Mouse (Mus musculus): ENCODE results near the gene Dnaja3.

Dnaja3 gene

DNA sequence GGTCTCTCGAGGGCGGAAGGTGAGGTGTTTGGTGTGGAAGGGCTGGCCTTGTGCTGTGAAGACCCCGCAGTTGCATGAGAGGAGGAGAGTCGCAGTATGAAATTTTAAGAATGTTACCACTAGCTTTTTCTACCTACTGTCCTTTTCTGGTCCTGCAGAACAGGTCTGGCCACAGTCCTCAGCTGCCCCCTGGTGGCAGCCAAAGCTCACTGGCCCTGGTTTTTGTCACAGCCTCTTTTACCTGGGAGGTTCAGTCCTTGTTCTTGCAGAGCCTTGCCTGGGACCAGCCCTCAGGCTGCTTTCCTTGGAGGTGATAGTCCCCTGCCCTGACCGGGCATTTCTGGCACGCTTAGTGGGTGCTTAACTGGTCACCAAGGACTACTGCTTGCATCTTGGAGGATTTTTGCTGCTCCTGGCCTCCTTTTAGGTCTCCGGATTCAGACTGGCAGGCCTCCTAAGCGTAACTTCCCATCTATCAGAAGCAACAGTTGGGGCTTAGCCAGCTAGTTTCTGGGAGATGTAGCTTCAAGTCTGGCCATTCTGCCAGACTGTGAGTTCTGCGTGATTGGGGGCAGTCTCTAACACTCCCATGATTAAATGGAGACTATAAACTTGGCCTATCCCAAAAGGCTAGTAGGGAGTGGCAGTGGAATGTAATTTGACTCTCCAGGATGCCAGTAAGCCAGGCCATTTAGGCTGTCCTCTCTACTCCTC is 31.8 kb upstream of the Dnaja3 start:
- in situ Hi-C loops (cut with MboI): no loop called here

GRCm38 (mm10) chr16:4608532-4609059 is 31.2 kb upstream of the Dnaja3 start:
- in situ Hi-C loops (cut with MboI): no loop called here

DNA sequence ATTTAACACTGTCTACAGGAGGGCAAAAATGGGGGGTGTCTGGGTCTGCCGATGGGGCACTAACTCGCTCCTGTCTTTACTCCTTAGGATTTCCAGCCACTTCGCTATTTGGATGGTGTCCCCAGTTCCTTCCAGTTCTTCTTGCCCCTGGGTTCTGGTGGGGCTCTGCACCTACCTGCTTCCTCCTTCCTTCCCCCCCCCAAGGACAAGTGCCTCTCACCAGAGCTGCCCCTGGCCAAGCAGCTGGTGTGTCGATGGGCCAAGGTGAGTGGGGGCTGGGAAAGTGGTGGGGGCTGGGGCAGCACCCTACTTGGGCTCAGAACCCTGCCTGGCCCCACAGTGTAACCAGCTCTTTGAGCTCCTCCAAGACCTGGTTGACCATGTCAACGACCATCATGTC is 28.6 kb upstream of the Dnaja3 start:
- in situ Hi-C loops (cut with MboI): loop anchor here (5.0 to 10.0 kb wide), 2 partner anchors 39 to 116 kb away; no protein-coding TSS in a partner anchor

DNA sequence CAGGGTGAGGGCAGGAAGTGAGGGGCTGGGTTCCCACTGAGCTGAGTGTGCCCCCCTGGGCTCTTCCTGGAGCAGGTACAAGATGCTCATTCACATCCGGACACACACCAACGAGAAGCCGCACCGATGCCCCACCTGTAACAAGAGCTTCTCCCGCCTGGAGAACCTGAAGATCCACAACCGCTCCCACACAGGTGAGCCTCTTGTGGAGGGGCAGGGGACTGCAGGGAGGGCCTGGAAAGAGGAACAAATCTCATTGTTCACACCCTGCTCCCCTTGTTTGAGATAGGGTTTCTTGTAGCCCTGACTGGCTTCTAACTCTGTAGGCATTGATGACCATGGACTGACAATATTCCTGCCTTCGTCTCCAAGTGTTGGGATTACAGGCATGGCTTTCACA is 28.1 kb upstream of the Dnaja3 start:
- in situ Hi-C loops (cut with MboI): loop anchor here (5.0 to 10.0 kb wide), 2 partner anchors 39 to 117 kb away; no protein-coding TSS in a partner anchor

GRCm38 (mm10) chr16:4613736-4614135 is 26.1 kb upstream of the Dnaja3 start:
- in situ Hi-C loops (cut with MboI): loop anchor here (5.0 to 10.0 kb wide), 2 partner anchors 41 to 119 kb away; no protein-coding TSS in a partner anchor

- in situ Hi-C loops (cut with MboI): loop anchor here (5.0 to 10.0 kb wide), 2 partner anchors 42 to 120 kb away; no protein-coding TSS in a partner anchor
Observed at GRCm38 (mm10) chr16:4614639-4615038, 25.1 kb upstream of the Dnaja3 start.

DNA sequence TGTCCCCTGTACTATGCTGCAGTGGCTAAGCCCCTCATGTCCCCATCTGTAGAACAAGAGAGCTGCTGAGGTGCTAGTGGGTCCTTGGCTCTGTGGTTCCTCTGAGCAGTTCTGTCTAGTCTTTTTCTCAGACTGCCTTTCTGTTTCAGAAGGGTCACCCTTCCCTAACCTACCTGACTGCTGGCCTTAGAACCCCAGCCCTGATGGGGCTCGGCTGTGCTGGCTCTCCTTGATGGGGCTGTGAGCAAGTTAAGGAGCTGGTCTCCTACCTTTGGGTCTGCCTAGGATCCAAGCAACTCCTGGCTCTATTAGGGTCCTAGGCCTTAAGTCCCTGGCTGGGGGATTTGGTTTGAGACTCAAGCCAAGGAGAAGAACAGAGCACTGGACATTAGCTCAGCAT is 24.5 kb upstream of the Dnaja3 start:
- in situ Hi-C loops (cut with MboI): loop anchor here (10.0 kb wide), 1 partner anchor 120 kb away; no protein-coding TSS in a partner anchor

- in situ Hi-C loops (cut with MboI): loop anchor here (10.0 kb wide), 1 partner anchor 122 kb away; no protein-coding TSS in a partner anchor
Observed at GRCm38 (mm10) chr16:4616829-4617228, 23.0 kb upstream of the Dnaja3 start.

DNA sequence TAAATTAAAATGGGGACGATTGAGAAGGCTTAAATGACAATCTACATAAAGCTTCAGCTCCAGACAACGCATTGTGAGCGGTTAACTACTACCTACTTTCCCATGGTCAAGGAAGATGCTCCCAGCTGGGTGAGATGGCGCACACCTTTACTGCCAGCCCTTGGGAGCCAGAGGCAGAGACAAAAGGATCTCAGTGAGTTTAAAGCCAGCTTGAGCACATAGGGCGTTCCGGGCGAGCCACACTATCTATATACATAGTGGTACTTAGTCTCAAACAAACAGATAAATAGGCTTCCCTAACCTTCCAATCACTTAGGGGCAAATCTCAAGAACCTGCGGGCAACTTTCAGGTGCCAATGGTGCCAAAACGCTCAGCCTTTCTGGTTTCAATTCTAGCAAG is 15.7 kb upstream of the Dnaja3 start:
- in situ Hi-C loops (cut with MboI): no loop called here

GRCm38 (mm10) chr16:4624481-4625110 is 15.2 kb upstream of the Dnaja3 start, which contains the start of gene Pam16:
Gene Pam16 (minus strand): TSS chr16:4624988.
- in situ Hi-C loops (cut with MboI): no loop called here

DNA sequence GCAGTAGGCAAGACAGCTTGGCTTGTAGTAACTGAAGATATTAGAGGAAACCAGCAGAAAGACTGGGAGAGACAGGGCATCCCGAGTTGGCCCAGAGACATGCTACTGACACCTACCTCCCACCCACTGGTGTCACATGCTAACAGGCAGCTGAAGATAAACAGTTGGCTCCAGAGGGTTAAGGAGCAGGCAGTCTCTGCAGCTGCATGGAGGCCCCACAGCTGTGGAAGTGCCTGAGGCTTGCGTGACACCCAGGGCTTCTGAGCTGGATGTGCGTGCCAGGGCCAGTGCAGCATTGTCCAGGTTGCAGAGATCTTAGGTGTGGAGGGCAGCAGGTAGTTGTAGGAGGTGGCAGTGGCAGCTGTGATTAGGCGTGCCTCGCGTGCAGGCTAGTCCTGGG is 12.7 kb upstream of the Dnaja3 start:
- in situ Hi-C loops (cut with MboI): no loop called here

DNA sequence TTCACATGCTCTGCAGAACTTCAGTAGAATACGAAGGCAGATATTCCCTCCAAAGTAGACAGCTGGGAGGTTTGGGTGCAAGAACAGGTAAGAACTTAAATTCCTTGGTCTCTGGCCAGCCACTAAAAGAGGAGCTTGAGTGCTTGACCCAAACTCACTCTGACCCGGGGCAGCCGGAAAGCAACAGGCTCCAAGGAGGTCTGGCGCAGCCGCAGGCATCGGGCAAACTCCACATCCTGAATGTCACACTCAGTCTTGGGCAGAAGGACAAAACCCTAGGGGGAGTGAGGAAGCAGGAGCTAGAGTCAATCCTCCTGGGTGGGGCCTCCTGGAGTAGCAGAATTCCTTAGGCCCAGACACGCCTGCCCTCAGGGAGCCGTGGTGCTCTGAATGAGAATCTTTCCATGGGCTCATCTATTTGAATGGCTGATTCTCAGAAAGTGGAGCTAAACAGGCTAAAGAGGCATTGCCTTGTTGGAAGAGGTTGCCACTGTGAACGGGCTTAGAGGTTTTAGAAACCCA is 10.8 kb upstream of the Dnaja3 start:
- in situ Hi-C loops (cut with MboI): no loop called here

DNA sequence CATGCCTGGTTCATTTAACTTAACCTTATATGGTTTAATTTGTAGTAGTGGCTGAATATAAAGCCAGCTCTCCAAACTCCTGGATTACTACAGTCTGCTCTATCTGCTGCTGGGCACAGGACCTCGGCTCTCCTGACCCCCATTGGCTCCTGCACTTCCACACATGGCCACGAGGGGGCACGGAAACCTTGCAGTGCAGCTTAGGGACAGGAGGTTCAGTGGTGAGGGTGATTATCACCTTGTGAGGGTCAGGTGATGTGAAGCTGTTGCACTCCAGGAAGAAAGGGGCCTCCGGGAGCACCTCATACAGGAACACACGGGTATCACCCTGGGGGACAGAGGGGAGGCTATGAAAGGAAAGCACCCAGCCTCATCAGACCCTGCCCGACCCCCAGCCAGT is 9.8 kb upstream of the Dnaja3 start:
- in situ Hi-C loops (cut with MboI): no loop called here

DNA sequence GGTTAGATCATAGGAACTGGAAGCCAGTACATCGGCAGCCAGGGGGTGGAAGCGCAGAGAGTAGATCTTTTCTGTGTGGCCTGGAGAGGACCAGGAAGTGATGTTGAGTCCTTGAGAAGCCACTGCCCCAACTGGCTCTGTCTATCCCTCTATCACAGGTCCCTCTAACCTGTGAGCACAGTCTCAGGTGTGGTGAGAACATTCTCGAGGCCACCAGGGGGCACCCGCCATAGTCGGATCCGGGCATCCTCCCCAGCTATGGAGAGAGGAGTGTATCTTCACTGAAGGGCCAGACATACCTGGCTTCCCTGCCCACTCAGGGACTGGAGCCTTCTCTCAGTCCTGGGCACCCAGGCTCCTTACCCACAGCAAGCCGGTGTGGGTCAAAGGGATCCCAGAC is 7.7 kb upstream of the Dnaja3 start:
- in situ Hi-C loops (cut with MboI): no loop called here

- in situ Hi-C loops (cut with MboI): no loop called here
Observed at GRCm38 (mm10) chr16:4633661-4634060, 6.1 kb upstream of the Dnaja3 start.

- in situ Hi-C loops (cut with MboI): no loop called here
Observed at GRCm38 (mm10) chr16:4634681-4635080, 5.1 kb upstream of the Dnaja3 start.

DNA sequence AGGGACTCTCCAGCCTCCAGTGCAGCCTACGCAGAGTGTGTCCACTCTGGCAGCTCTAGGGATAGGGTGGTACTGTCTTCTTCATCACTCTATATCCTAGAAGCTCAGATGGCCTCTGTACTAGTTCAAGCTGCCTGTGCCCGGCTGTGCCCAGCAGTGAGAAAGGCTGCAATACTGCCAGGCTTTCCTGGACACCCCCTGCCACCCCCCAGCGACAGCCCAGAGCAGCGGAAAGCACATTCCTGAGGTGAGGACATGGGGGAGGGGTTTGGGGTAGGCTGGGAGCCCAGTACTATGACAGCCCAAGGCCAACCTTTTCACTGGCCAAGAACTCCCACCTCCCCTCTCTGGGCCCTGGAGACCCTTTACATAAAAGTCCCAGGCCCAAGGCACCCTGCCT is 4.0 kb upstream of the Dnaja3 start:
- in situ Hi-C loops (cut with MboI): no loop called here

DNA sequence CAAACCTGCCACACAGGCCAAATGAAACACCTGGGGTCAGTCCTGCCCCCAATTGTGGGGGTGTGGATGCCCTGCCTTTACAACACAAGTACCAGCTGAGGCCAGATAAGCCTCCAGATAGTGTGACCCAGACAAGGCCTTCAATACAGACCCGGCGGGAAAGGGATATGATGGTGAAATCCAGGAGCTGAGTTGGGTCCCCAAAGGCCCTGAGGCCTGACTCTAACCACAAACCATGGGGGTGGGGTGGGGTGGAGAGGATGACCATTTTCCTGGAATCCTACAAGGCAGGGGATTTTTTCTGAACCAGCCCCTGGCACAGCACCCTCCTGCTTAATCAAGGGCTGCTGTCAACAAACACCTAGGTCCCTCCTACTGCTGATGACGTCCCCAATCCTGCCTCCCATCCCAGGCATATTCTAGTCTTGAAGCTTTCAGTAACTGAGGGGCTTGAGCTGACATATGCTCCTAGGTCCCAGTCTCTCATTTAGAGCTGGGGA is 848 bp upstream of the Dnaja3 start:
- in situ Hi-C loops (cut with MboI): no loop called here

DNA sequence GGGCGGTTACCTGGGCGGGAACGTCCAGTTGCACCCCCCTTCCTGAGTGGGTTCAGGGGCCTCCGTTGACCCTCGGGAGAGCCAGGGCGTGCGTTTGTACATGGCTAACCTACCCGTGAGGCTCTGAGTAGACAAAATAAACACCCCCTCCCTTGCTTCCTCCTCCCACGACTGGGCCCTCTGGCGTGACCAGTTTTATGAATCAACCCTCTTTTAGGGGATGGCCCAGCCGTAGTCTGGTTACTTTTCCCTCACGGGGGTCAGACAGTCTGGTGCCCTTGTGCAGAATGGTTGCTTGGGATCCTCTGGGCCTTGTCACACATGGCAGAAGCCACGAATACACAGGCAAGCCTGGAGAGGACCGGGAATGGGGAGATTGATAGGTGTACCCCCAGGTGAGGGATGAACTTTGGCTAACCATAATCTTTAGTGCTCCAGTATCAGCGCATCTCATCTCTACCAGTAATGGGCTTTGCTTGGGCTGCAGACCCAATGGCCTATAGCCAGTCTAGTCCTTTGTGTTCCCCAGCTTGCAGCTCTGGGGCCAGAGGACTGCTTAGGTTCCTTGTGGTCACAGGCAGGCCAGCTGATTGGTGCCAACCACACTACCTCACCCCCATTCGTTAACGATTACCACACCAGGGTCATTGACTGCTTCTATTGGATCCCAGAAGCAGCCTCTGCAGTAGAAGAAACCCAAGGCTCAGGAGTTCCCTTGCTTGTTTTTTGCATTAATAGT is 647 bp downstream of the Dnaja3 start:
- in situ Hi-C loops (cut with MboI): no loop called here

- in situ Hi-C loops (cut with MboI): no loop called here
Observed at GRCm38 (mm10) chr16:4641119-4641838, 1.5 kb downstream of the Dnaja3 start.

- in situ Hi-C loops (cut with MboI): no loop called here
Observed at GRCm38 (mm10) chr16:4642190-4642589, 2.4 kb downstream of the Dnaja3 start.

Data from mature B cell (primary cell).